Mouse (Mus musculus) MEL (cell line): ENCODE measurements around the gene Lyplal1. TPM values are rescaled to one million over a fixed set of nuclear protein-coding genes. Genes with fewer than 3 reads are reported as not detected.

ENCODE experiments used
- DNase-seq: peaks from one replicate; pipeline ENCODE4 v3.0.0; 2011; ENCODE audit warnings: low read depth, low spot score
- H3K27ac ChIP-seq: 2 replicates; pipeline ENCODE4 v1.5.1; 2012; ENCODE audit warnings: low read depth, mild to moderate bottlenecking, control low read depth, low read length, moderate library complexity; ENCODE audit not compliant: control insufficient read depth
- H3K27me3 ChIP-seq, 2 experiments: fragments of 150-350 bp in 1 of 2; sonication (generic) in 1 of 2; 2 replicates each; pipeline ENCODE4 v1.6.1; 2012; ENCODE audit warnings: low read length in 2 of 2, mild to moderate bottlenecking in 2 of 2, improper control_type of control experiment in 1 of 2, moderate library complexity in 1 of 2; ENCODE audit not compliant: insufficient read depth in 2 of 2, control insufficient read depth in 1 of 2
- H3K36me3 ChIP-seq, 2 experiments: 2 replicates each; pipeline ENCODE4 v1.6.1; 2012 to 2014; ENCODE audit warnings: low read length in 2 of 2, improper control_type of control experiment in 1 of 2, inconsistent platforms in 1 of 2, mild to moderate bottlenecking in 1 of 2; ENCODE audit not compliant: insufficient read depth in 2 of 2, control insufficient read depth in 1 of 2
- H3K4me1 ChIP-seq, 2 experiments: fragments of 150-350 bp in 1 of 2; sonication (generic) in 1 of 2; 2 replicates each; pipeline ENCODE4 v1.6.1; 2012; ENCODE audit warnings: low read length in 2 of 2, improper control_type of control experiment in 1 of 2, mild to moderate bottlenecking in 1 of 2; ENCODE audit not compliant: insufficient read depth in 2 of 2, control insufficient read depth in 1 of 2
- H3K4me3 ChIP-seq, 2 experiments: fragments of 150-350 bp in 1 of 2; sonication (generic) in 1 of 2; 2 replicates each; pipeline ENCODE4 v1.5.1; 2012; ENCODE audit warnings: low read depth in 2 of 2, low read length in 2 of 2, mild to moderate bottlenecking in 2 of 2, moderate library complexity in 2 of 2, control low read depth in 1 of 2, improper control_type of control experiment in 1 of 2; ENCODE audit not compliant: control insufficient read depth in 1 of 2, insufficient read depth in 1 of 2
- H3K79me2 ChIP-seq: 2 replicates; pipeline ENCODE4 v1.6.1; 2012; ENCODE audit warnings: mild to moderate bottlenecking, low read length, moderate library complexity; ENCODE audit not compliant: control insufficient read depth, poor library complexity, insufficient read depth
- H3K9ac ChIP-seq: 2 replicates; pipeline ENCODE4 v1.6.1; 2012; ENCODE audit warnings: low read depth, mild to moderate bottlenecking, control low read depth, low read length, moderate library complexity; ENCODE audit not compliant: control insufficient read depth, poor library complexity, severe bottlenecking
- H3K9me3 ChIP-seq: fragments of 150-350 bp; sonication (generic); replicated peaks from 2 replicates; pipeline ENCODE4 v1.6.1; 2012; ENCODE audit warnings: mild to moderate bottlenecking, low read length, improper control_type of control experiment, moderate library complexity; ENCODE audit not compliant: insufficient read depth
- BHLHE40 ChIP-seq: IDR thresholded peaks from 2 replicates; pipeline ENCODE4 v1.6.1; 2012; ENCODE audit warnings: low read depth, mild to moderate bottlenecking, inconsistent platforms, low read length, improper control_type of control experiment, borderline replicate concordance
- CHD1 ChIP-seq: IDR thresholded peaks from 2 replicates; pipeline ENCODE4 v1.6.1; 2012; ENCODE audit warnings: low read depth, mild to moderate bottlenecking, inconsistent platforms, low read length, improper control_type of control experiment
- CTCF ChIP-seq, 3 experiments: IDR thresholded peaks in 2 of 3; conservative IDR thresholded peaks in 1 of 3; 2 replicates each; pipeline ENCODE4 v1.5.1; 2011 to 2012; ENCODE audit warnings: low read length in 3 of 3, low read depth in 2 of 3, mild to moderate bottlenecking in 2 of 3, improper control_type of control experiment in 1 of 3, inconsistent platforms in 1 of 3, mixed read lengths in 1 of 3, moderate library complexity in 1 of 3; ENCODE audit not compliant: control insufficient read depth in 1 of 3, insufficient read depth in 1 of 3, poor library complexity in 1 of 3, severe bottlenecking in 1 of 3
- E2F4 ChIP-seq: IDR thresholded peaks from 2 replicates; pipeline ENCODE4 v1.6.1; 2011; ENCODE audit warnings: low read depth, low read length, improper control_type of control experiment, borderline replicate concordance
- ELF1 ChIP-seq: IDR thresholded peaks from 2 replicates; pipeline ENCODE4 v1.6.1; 2014; ENCODE audit warnings: low read depth, mild to moderate bottlenecking, inconsistent platforms, low read length, improper control_type of control experiment, moderate library complexity
- ETS1 ChIP-seq: IDR thresholded peaks from 2 replicates; pipeline ENCODE4 v1.6.1; 2012; ENCODE audit warnings: low read depth, mild to moderate bottlenecking, inconsistent platforms, low read length, improper control_type of control experiment, moderate library complexity
- GABPA ChIP-seq: IDR thresholded peaks from 2 replicates; pipeline ENCODE4 v1.6.1; 2012; ENCODE audit warnings: low read depth, mild to moderate bottlenecking, inconsistent platforms, low read length, improper control_type of control experiment, moderate library complexity
- GATA1 ChIP-seq: IDR thresholded peaks from 2 replicates; pipeline ENCODE4 v1.6.1; 2011; ENCODE audit warnings: low read depth, low read length, improper control_type of control experiment
- HCFC1 ChIP-seq: IDR thresholded peaks from 2 replicates; pipeline ENCODE4 v1.6.1; 2012; ENCODE audit warnings: low read depth, mild to moderate bottlenecking, inconsistent platforms, low read length, improper control_type of control experiment, moderate library complexity
- JUND ChIP-seq: IDR thresholded peaks from 2 replicates; pipeline ENCODE4 v1.6.1; 2011; ENCODE audit warnings: low read depth, mild to moderate bottlenecking, improper control_type of control experiment, low read length
- MAFK ChIP-seq: IDR thresholded peaks from 2 replicates; pipeline ENCODE4 v1.6.1; 2011; ENCODE audit warnings: low read depth, mild to moderate bottlenecking, low read length, improper control_type of control experiment, borderline replicate concordance
- MAX ChIP-seq: IDR thresholded peaks from 2 replicates; pipeline ENCODE4 v1.6.1; 2011; ENCODE audit warnings: low read length, improper control_type of control experiment
- MAZ ChIP-seq: IDR thresholded peaks from 2 replicates; pipeline ENCODE4 v1.6.1; 2012; ENCODE audit warnings: low read depth, mild to moderate bottlenecking, inconsistent platforms, low read length, improper control_type of control experiment
- MXI1 ChIP-seq: IDR thresholded peaks from 2 replicates; pipeline ENCODE4 v1.6.1; 2011; ENCODE audit warnings: mild to moderate bottlenecking, low read depth, low read length, improper control_type of control experiment
- NELFE ChIP-seq: IDR thresholded peaks from 2 replicates; pipeline ENCODE4 v1.6.1; 2011; ENCODE audit warnings: low read depth, low read length, improper control_type of control experiment
- NRF1 ChIP-seq: IDR thresholded peaks from 2 replicates; pipeline ENCODE4 v1.6.1; 2014; ENCODE audit warnings: low read depth, mild to moderate bottlenecking, inconsistent platforms, low read length, improper control_type of control experiment, moderate library complexity; ENCODE audit not compliant: poor library complexity, insufficient read depth, severe bottlenecking
- RCOR1 ChIP-seq: IDR thresholded peaks from 2 replicates; pipeline ENCODE4 v1.6.1; 2012; ENCODE audit warnings: low read depth, mild to moderate bottlenecking, inconsistent platforms, low read length, improper control_type of control experiment
- TAL1 ChIP-seq: IDR thresholded peaks from 2 replicates; pipeline ENCODE4 v1.6.1; 2012; ENCODE audit warnings: mild to moderate bottlenecking, inconsistent platforms, low read length, moderate library complexity, mixed read lengths
- TCF12 ChIP-seq: IDR thresholded peaks from 2 replicates; pipeline ENCODE4 v1.6.1; 2014; ENCODE audit warnings: low read depth, mild to moderate bottlenecking, inconsistent platforms, low read length, improper control_type of control experiment, moderate library complexity
- UBTF ChIP-seq: IDR thresholded peaks from 2 replicates; pipeline ENCODE4 v1.6.1; 2012; ENCODE audit warnings: low read depth, mild to moderate bottlenecking, inconsistent platforms, low read length, improper control_type of control experiment, moderate library complexity, borderline replicate concordance; ENCODE audit not compliant: insufficient read depth
- USF2 ChIP-seq, 2 experiments: IDR thresholded peaks; 2 replicates each; pipeline ENCODE4 v1.6.1; 2011 to 2012; ENCODE audit warnings: improper control_type of control experiment in 2 of 2, low read length in 2 of 2, borderline replicate concordance in 1 of 2, inconsistent platforms in 1 of 2, low read depth in 1 of 2, mild to moderate bottlenecking in 1 of 2; ENCODE audit not compliant: insufficient read depth in 1 of 2
- ZMIZ1 ChIP-seq: IDR thresholded peaks from 2 replicates; pipeline ENCODE4 v1.6.1; 2012; ENCODE audit warnings: low read depth, mild to moderate bottlenecking, inconsistent platforms, low read length, improper control_type of control experiment, moderate library complexity
- polyA plus RNA-seq, 2 experiments: library from polyadenylated mRNA; stranded (reverse) in 1 of 2; unstranded in 1 of 2; fragments of >175 nt in 1 of 2; fragments of >200 nt in 1 of 2; gene quantifications; 2 replicates each; pipeline versions ENCODE4 v1.2.1 to v1.2.4; 2012; ENCODE audit warnings: low replicate concordance in 2 of 2, low read depth in 1 of 2; ENCODE audit not compliant: insufficient read length in 2 of 2, insufficient read depth in 1 of 2, missing spikeins in 1 of 2
- total RNA-seq: library from RNA; depleted of rRNA; stranded (reverse); fragments of 300-350 nt; gene quantifications from 2 replicates; pipeline ENCODE4 v1.2.3, GENCODE M21; 2012; rRNA removed

Lyplal1 gene
- total RNA-seq (not detected in 2 replicates), polyA plus RNA-seq (not detected)

DNA sequence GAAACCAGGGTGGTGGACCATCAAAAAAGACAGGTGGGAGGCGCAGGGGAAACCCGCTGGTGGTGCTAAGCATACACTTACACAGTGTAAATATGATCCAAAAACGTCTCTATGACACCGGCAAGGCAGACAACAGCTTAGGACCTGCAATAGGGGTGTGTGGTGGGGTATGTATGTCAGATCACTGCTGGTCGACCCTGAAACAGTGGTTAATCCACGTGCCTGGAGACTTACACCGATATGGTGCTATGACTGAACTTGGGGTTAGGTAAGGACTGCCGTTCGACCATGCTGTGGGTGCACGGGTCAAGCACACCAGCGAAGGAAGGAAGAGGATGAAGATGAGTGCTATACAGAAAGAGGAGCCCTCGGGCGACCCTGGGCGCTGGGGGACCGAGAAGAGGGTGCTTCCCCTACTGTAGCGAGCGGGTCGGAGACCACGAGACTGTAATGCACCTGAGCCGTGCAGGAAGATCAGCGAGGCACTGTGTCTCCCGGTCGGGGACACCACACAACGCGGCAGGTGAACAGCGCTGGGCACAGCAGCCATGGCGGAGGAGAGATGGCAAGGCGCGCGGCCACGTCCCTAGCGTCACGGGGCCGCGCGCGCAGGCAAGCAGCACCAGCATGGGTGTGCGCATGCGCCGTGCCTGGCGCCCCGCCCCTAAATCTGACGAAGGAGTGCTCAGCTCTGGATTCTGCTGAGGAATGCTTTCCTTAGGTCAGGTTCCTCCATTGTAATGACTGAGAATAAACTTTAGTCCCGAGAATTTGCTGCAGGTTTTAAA, at the start of gene Lyplal1:
Gene Lyplal1, minus strand, starts transcription at position 610 of the 788 bp plus-strand sequence.
- no peak for TF ChIP-seq GATA1
- TF ChIP-seq E2F4, result no peak
- no peak for TF ChIP-seq JUND
- no peak for TF ChIP-seq ZMIZ1
- no peak for TF ChIP-seq ETS1
- no peak for TF ChIP-seq NELFE
- no peak for TF ChIP-seq CHD1
- TF ChIP-seq USF2 (IDR thresholded peaks at IDR 0.05; ENCODE audit: borderline replicate concordance in 1 of 2, insufficient read depth in 1 of 2, low read depth in 1 of 2, low read length in 2 of 2), result no peak
- Histone ChIP-seq H3K9me3 (no peaks in the 10 kb centered on the region), H3K36me3 (no peaks in the 10 kb centered on the region), H3K4me1 (no peaks in the 10 kb centered on the region), H3K27me3 (no peaks in the 10 kb centered on the region), H3K27ac (no peak within 1 kb of the TSS), H3K9ac (no peak within 1 kb of the TSS), H3K4me3 (no peak within 1 kb of the TSS), H3K79me2 (no peaks in the 10 kb centered on the region)
- no peak for DNase-seq

DNA sequence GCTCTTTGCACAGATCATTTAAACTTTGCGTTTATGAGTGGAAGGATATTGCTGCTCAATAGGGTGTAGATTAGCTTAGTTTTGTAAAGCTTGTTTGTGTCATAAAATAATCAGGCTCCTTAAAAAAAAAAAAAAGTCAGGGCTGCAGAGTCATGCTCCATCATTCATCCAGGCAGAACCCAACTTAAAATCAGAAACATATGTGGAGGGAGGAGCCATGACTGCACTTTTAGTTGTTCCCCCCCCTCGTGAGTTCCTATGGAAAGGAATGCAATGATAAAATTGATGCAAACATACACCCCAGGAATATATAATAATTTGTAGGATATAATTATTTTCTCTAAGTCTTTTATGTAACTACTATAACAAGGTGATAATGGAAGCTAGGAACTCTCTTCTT, 46.5 kb upstream of the Lyplal1 start:
- Histone ChIP-seq H3K9me3 (no peaks in the 10 kb centered on the region), H3K4me3 (no peak overlapping the region), H3K36me3 (no peaks in the 10 kb centered on the region), H3K27ac (no peak overlapping the region), H3K79me2 (no peaks in the 10 kb centered on the region), H3K9ac (no peak overlapping the region), H3K27me3 (no peaks in the 10 kb centered on the region), H3K4me1 (no peaks in the 10 kb centered on the region)
- no peak for TF ChIP-seq MAX
- TF ChIP-seq MXI1, result no peak
- TF ChIP-seq TCF12, result no peak
- TF ChIP-seq BHLHE40, result no peak
- TF ChIP-seq CTCF (IDR thresholded peaks at IDR 0.05 in 2 of 3, conservative IDR thresholded peaks at IDR 0.05 in 1 of 3; ENCODE audit: control insufficient read depth in 1 of 3, insufficient read depth in 1 of 3, low read depth in 2 of 3, low read length in 3 of 3, poor library complexity in 1 of 3, severe bottlenecking in 1 of 3), result no peak
- TF ChIP-seq USF2 (IDR thresholded peaks at IDR 0.05; ENCODE audit: borderline replicate concordance in 1 of 2, insufficient read depth in 1 of 2, low read depth in 1 of 2, low read length in 2 of 2), result no peak
- no peak for TF ChIP-seq HCFC1
- no peak for TF ChIP-seq UBTF
- TF ChIP-seq MAZ, result no peak
- TF ChIP-seq GABPA, result no peak
- TF ChIP-seq TAL1, result no peak
- no peak for TF ChIP-seq NRF1
- no peak for TF ChIP-seq RCOR1
- no peak for TF ChIP-seq ETS1
- TF ChIP-seq MAFK, result no peak
- no peak for TF ChIP-seq ELF1
- TF ChIP-seq CHD1, result no peak
- no peak for TF ChIP-seq GATA1
- no peak for DNase-seq
